Mouse (Mus musculus): ENCODE measurements around the gene Aadac.

DNA sequence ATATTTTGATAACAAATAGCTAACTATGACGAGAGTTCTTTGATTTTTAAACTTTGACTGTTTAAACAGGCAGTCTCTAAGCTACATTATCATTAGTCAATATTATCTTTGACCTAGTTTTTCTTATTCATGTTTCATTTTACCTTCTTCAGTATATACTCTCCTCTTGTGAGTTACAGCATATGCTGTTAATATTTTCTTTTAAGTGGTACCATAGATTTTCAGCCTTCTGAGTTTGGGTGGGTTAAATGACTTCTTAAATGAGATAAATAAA, 32.2 kb downstream of the Aadac start:
- no peak for TF ChIP-seq POLR2A (IDR thresholded peaks at IDR 0.05; ENCODE audit: low read depth, low read length)
- no peak for TF ChIP-seq CTCF (IDR thresholded peaks at IDR 0.05; ENCODE audit: extremely low read depth, insufficient read depth, insufficient read length, insufficient replicate concordance)
